Mouse (Mus musculus) small intestine, adult 2 months (tissue): ENCODE measurements around the gene Nek2.

Experiments used
- CTCF ChIP-seq: fragments of 200-500 bp; IDR thresholded peaks from 2 replicates; pipeline ENCODE4 v1.5.1; 2012; ENCODE audit warnings: low read depth, mild to moderate bottlenecking, control low read depth, inconsistent platforms, low read length, moderate library complexity, mixed read lengths; ENCODE audit not compliant: insufficient replicate concordance, insufficient read length; ENCODE audit errors: extremely low read depth
- POLR2A ChIP-seq: fragments of 200-500 bp; IDR thresholded peaks from 2 replicates; pipeline ENCODE4 v1.6.1; 2012; ENCODE audit warnings: low read depth, mild to moderate bottlenecking, control low read depth, inconsistent platforms, low read length, moderate library complexity

DNA sequence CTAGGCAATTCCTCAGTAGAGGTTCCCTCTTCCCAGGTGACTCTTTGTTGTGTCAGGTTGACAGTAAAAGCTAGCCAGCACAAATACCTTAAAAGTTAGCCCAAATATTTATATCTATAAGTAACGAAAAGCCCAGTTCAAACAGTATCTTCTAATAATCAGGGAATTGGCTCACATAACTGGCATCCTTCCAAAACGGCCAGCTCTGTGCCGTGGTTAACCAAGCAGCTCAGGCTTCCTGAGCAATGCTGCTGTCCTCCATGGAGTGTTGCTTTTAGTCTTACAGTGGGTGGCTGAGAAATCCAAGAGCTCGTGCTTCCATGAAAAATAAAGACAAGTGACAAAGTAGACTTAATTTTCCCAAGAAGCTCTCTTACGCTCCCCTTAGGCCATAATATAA, 47.1 kb upstream of the Nek2 start:
- TF ChIP-seq CTCF (no peak), POLR2A (no peak)
